Mouse (Mus musculus): ENCODE measurements around the gene Zbtb32. TPM values are rescaled to one million over a fixed set of nuclear protein-coding genes. Genes with fewer than 3 reads are reported as not detected.

The Zbtb32 gene
- polyA plus RNA-seq, 1 experiment, result 2.1 TPM

- 63% methylated on average over 8 of the region's 8 CpGs for WGBS
- no peak for DNase-seq (ENCODE audit: low read depth, low spot score)
Observed at GRCm38 (mm10) chr7:30604424-30604823, 5.7 kb upstream of the Zbtb32 start.

- peak; percentile 72 for DNase-seq (ENCODE audit: low read depth, low spot score)
- WGBS, result 3% methylated on average over 3 of the region's 3 CpGs
Observed at GRCm38 (mm10) chr7:30602583-30602982, 3.9 kb upstream of the Zbtb32 start.

GRCm38 (mm10) chr7:30600651-30601050, 1.9 kb upstream of the Zbtb32 start:
- 42% methylated on average over 7 of the region's 7 CpGs for WGBS
- no peak for DNase-seq (ENCODE audit: low read depth, low spot score)

- WGBS, result 3% methylated on average over 16 of the region's 16 CpGs
Observed at GRCm38 (mm10) chr7:30599933-30600353, 1.2 kb upstream of the Zbtb32 start.

GRCm38 (mm10) chr7:30596811-30597210, 1.9 kb downstream of the Zbtb32 start:
- WGBS, result 79% methylated on average over 5 of the region's 5 CpGs
- DNase-seq (ENCODE audit: low read depth, low spot score), result no peak

More at GRCm38 (mm10) chr7:30599933-30600353, 1.2 kb upstream of the Zbtb32 start:
- peak; percentile 98 for DNase-seq (ENCODE audit: low read depth, low spot score)

- 79% methylated on average over 5 of the region's 5 CpGs for WGBS
- DNase-seq (ENCODE audit: low read depth, low spot score), result no peak
Observed at GRCm38 (mm10) chr7:30596093-30596492, 2.6 kb downstream of the Zbtb32 start.

- no peak for DNase-seq (ENCODE audit: low read depth, low spot score)
- 75% methylated on average over 4 of the region's 4 CpGs for WGBS
Observed at GRCm38 (mm10) chr7:30594510-30595024, 4.1 kb downstream of the Zbtb32 start.

- 59% methylated on average over 10 of the region's 10 CpGs for WGBS
- no peak for DNase-seq (ENCODE audit: low read depth, low spot score)
Observed at GRCm38 (mm10) chr7:30593579-30594509, 4.9 kb downstream of the Zbtb32 start.

- WGBS, result 74% methylated on average over 5 of the region's 5 CpGs
- DNase-seq (ENCODE audit: low read depth, low spot score), result no peak
Observed at GRCm38 (mm10) chr7:30592772-30593423, 5.8 kb downstream of the Zbtb32 start.

GRCm38 (mm10) chr7:30591605-30591951, 7.1 kb downstream of the Zbtb32 start:
- no peak for DNase-seq (ENCODE audit: low read depth, low spot score)
- 82% methylated on average over 4 of the region's 4 CpGs for WGBS

GRCm38 (mm10) chr7:30590927-30591604, 7.6 kb downstream of the Zbtb32 start:
- WGBS, result 81% methylated on average over 9 of the region's 9 CpGs
- no peak for DNase-seq (ENCODE audit: low read depth, low spot score)

- 9% methylated on average over 40 of the region's 40 CpGs for WGBS
- DNase-seq (ENCODE audit: low read depth, low spot score), result peak; percentile 64
Observed at GRCm38 (mm10) chr7:30589435-30590301, 9.0 kb downstream of the Zbtb32 start.

GRCm38 (mm10) chr7:30588676-30589434, 9.9 kb downstream of the Zbtb32 start, which contains the start of gene Kmt2b:
Gene Kmt2b, minus strand, starts transcription at chr7:30588726.
- DNase-seq (ENCODE audit: low read depth, low spot score), result peak; percentile 98
- WGBS, result under 1% methylated on average over 61 of the region's 68 CpGs

- WGBS, result under 1% methylated on average over 65 of the region's 67 CpGs
- DNase-seq (ENCODE audit: low read depth, low spot score), result no peak
Observed at GRCm38 (mm10) chr7:30587842-30588667, 10.7 kb downstream of the Zbtb32 start.

- 91% methylated on average over 28 of the region's 28 CpGs for WGBS
- no peak for DNase-seq (ENCODE audit: low read depth, low spot score)
Observed at GRCm38 (mm10) chr7:30586455-30587020, 12.2 kb downstream of the Zbtb32 start.

- no peak for DNase-seq (ENCODE audit: low read depth, low spot score)
- WGBS, result 98% methylated on average over 7 of the region's 7 CpGs
Observed at GRCm38 (mm10) chr7:30585170-30585569, 13.5 kb downstream of the Zbtb32 start.

GRCm38 (mm10) chr7:30584339-30584738, 14.4 kb downstream of the Zbtb32 start:
- 90% methylated on average over 10 of the region's 10 CpGs for WGBS
- DNase-seq (ENCODE audit: low read depth, low spot score), result no peak
